Mouse (Mus musculus) forebrain, embryonic 11.5 days (tissue): ENCODE data around the gene Hnrnpul2. TPM values are rescaled to one million over a fixed set of nuclear protein-coding genes. Genes with fewer than 3 reads are reported as not detected.
"Not testable (repeated sequence)": the region's sequence is repeated elsewhere in the genome, so short reads cannot be mapped to it uniquely, and the experiment has no call there.

Source experiments
- ATAC-seq: fragments of 200-750 bp; cut with Nextera tagmentation; replicated peaks from 2 replicates; pipeline ENCODE4 v1.8.0; 2017; ENCODE audit warnings: moderate TSS enrichment; ENCODE audit not compliant: low FRiP score
- DNase-seq: peaks from one replicate; pipeline ENCODE4 v3.0.0-alpha.2; 2017; ENCODE audit warnings: low spot score
- H3K27ac ChIP-seq: fragments of 300-500 bp; sonication (generic); 2 replicates; pipeline ENCODE4 v1.5.1; 2014; ENCODE audit warnings: low read depth, low read length
- H3K27me3 ChIP-seq: fragments of 300-500 bp; sonication (generic); 2 replicates; pipeline ENCODE4 v1.6.1; 2014; ENCODE audit warnings: mild to moderate bottlenecking, low read length, mixed read lengths; ENCODE audit not compliant: control insufficient read depth, insufficient read depth
- H3K36me3 ChIP-seq: fragments of 300-500 bp; sonication (generic); 2 replicates; pipeline ENCODE4 v1.6.1; 2014; ENCODE audit warnings: mild to moderate bottlenecking, low read length, moderate library complexity, mixed read lengths; ENCODE audit not compliant: control insufficient read depth, insufficient read depth
- H3K4me1 ChIP-seq: fragments of 300-500 bp; sonication (generic); replicated peaks from 2 replicates; pipeline ENCODE4 v1.6.1; 2014; ENCODE audit warnings: low read length, mixed read lengths; ENCODE audit not compliant: control insufficient read depth, insufficient read depth
- H3K4me2 ChIP-seq: fragments of 300-500 bp; sonication (generic); 2 replicates; pipeline ENCODE4 v1.6.1; 2014; ENCODE audit warnings: low read depth, mild to moderate bottlenecking, low read length, moderate library complexity, mixed read lengths; ENCODE audit not compliant: severe bottlenecking
- H3K4me3 ChIP-seq: fragments of 300-500 bp; sonication (generic); 2 replicates; pipeline ENCODE4 v1.5.1; 2014; ENCODE audit warnings: low read depth, low read length
- H3K9ac ChIP-seq: fragments of 300-500 bp; sonication (generic); 2 replicates; pipeline ENCODE4 v1.6.1; 2014; ENCODE audit warnings: low read length
- H3K9me3 ChIP-seq: fragments of 300-500 bp; sonication (generic); 2 replicates; pipeline ENCODE4 v1.6.1; 2016; ENCODE audit warnings: low read length, mixed read lengths; ENCODE audit not compliant: control insufficient read depth
- WGBS: fragments of 180-500 bp; shearing (Covaris S2); extraction: QIAGEN DNeasy Blood & Tissue Kit; methylation state at CpG from one replicate; pipeline ENCODE4 v1.1.7; 2014; 5-methylcytosine and 5-hydroxymethylcytosine counted together
- polyA plus RNA-seq: library from polyadenylated mRNA; unstranded; fragments of >200 nt; fragmentation: Nextera tagmentation; extraction: Ambion mirVana; gene quantifications from 2 replicates; pipeline ENCODE4 v1.2.1, GENCODE M21; 2014

The Hnrnpul2 gene
- polyA plus RNA-seq, 1 experiment from 2014 or later, result 7.8 TPM

DNA sequence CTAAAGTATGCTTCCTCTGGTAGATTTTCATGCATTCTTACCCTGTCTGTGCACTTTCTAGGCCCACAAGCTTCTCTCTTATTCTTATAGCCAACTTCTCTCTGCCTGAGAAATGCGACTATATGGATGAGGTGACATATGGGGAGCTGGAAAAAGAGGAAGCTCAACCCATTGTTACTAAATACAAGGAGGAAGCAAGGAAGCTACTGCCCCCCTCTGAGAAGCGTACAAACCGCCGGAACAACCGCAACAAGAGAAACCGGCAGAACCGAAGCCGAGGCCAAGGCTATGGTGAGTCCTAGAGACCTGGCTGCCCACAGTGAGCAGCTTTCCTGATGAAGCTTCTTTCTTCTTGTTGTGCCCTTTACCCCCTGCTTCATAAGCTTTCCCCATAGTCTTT lies 9.8 kb downstream of the Hnrnpul2 start, which contains the start of gene AC129217.1:
TSS of gene AC129217.1 (plus strand) at position 114 of the 400 bp plus-strand sequence.
- Histone ChIP-seq H3K4me3 (no peak within 1 kb of the TSS), H3K36me3 (peaks cover 58% of the 10 kb centered on the region), H3K9me3 (no peaks in the 10 kb centered on the region), H3K9ac (no peak within 1 kb of the TSS), H3K4me2 (no peak within 1 kb of the TSS), H3K27me3 (no peaks in the 10 kb centered on the region), H3K27ac (no peak within 1 kb of the TSS), H3K4me1 (no peaks in the 10 kb centered on the region)
- ATAC-seq (no peak), DNase-seq (no peak)
- 94% methylated on average over 8 of the region's 8 CpGs for WGBS

DNA sequence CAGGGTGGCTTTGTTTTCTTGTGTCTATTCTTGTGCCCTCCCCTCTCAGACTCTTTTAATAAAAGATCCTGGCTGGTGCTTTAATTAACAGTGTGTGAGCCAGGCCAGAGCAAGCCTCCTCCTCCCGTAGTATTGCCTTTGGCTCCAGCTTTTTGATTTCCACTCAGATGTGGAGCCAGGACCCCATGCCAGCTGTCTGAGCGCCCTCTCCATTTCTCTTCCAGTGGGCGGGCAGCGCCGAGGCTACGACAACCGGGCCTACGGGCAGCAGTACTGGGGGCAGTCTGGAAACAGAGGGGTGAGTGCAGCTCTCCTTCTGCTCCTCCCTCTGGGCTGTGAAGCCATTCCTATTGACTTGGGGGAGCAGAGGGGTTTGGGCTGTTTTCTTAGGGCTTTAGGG lies 10.9 kb downstream of the Hnrnpul2 start:
- no peaks in the 10 kb centered on the region for H3K4me1 ChIP-seq
- no peak overlapping the region for H3K4me3 ChIP-seq
- peaks cover 51% of the 10 kb centered on the region for H3K36me3 ChIP-seq
- no peak for ATAC-seq
- no peak overlapping the region for H3K4me2 ChIP-seq
- DNase-seq, result no peak
- 94% methylated on average over 8 of the region's 8 CpGs for WGBS
- H3K27ac ChIP-seq, result no peak overlapping the region
- H3K27me3 ChIP-seq, result no peaks in the 10 kb centered on the region
- H3K9ac ChIP-seq, result no peak overlapping the region
- H3K9me3 ChIP-seq, result no peaks in the 10 kb centered on the region

DNA sequence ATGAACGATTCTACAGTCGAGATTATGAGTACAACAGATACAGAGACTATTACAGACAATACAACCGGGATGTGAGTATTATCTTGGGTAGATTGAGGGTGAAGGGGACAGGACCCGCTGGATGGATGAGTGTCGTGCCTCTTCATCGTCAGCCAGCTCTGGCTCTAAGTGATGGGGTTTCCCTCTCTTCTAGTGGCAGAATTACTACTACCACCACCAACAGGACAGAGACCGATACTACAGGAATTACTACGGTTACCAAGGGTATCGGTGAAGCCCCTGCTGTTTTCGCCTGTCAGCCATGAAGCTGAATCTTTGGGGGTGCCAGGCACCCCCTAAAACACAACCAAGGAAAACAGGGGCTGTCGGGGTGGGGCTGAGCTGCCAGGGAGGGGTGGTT lies 11.5 kb downstream of the Hnrnpul2 start:
- DNase-seq, result no peak
- WGBS, result 85% methylated on average over 11 of the region's 11 CpGs

DNA sequence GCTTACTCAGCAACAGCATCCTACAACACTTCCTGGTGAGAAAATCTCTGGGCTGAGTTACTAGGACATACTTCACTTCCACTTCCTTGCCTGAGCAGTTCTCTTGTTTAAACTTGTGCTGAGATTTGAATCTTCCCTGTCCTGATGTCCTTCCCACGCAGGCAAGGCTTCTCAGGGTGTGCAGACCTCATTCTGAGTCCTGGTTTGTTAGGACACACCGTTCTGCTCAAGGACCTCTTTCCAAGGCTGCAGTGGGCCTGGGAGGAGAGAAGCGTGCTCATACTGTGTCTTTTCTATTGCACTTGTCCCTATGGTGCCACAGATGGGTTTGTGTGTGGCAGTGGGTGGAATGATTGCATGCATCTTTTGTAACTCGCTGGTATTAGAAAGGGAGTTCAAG lies 13.2 kb downstream of the Hnrnpul2 start:
- Histone ChIP-seq H3K9ac (no peak overlapping the region), H3K4me1 (no peaks in the 10 kb centered on the region), H3K36me3 (peaks cover 34% of the 10 kb centered on the region), H3K27me3 (no peaks in the 10 kb centered on the region), H3K9me3 (no peaks in the 10 kb centered on the region), H3K27ac (no peak overlapping the region), H3K4me3 (no peak overlapping the region), H3K4me2 (no peak overlapping the region)
- DNase-seq (no peak), ATAC-seq (no peak)
- 94% methylated on average over 4 of the region's 4 CpGs for WGBS

More for the DNA sequence above, 11.5 kb downstream of the Hnrnpul2 start:
- Histone ChIP-seq H3K27me3 (no peaks in the 10 kb centered on the region), H3K9me3 (no peaks in the 10 kb centered on the region), H3K4me3 (no peak overlapping the region), H3K4me2 (no peak overlapping the region), H3K27ac (no peak overlapping the region), H3K4me1 (no peaks in the 10 kb centered on the region), H3K9ac (no peak overlapping the region), H3K36me3 (peaks cover 48% of the 10 kb centered on the region)
- no peak for ATAC-seq

DNA sequence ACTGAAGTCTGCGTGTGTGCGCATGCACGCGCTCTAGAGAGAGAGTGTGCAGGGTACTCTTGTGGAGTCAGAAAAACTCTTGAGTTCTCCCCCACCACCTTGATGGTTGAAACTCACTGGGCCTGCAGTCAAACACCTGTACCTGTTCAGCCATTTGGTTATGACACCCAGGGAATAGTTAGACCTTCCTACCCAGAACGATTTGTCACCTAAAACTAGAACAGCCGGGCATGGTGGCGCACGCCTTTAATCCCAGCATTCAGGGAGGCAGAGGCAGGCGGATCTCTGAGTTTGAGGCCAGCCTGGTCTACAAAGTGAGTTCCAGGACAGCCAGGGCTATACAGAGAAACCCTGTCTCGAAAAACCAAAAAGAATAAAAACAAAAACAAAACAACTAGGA lies 16.5 kb downstream of the Hnrnpul2 start:
- H3K4me2 ChIP-seq, ATAC-seq, H3K27me3 ChIP-seq, H3K9me3 ChIP-seq, H3K27ac ChIP-seq, H3K9ac ChIP-seq, DNase-seq, H3K4me3 ChIP-seq: not testable (repeated sequence)
- Histone ChIP-seq H3K4me1 (peaks cover 16% of the 10 kb centered on the region), H3K36me3 (peaks cover 21% of the 10 kb centered on the region)
- 95% methylated on average over 10 of the region's 10 CpGs for WGBS

DNA sequence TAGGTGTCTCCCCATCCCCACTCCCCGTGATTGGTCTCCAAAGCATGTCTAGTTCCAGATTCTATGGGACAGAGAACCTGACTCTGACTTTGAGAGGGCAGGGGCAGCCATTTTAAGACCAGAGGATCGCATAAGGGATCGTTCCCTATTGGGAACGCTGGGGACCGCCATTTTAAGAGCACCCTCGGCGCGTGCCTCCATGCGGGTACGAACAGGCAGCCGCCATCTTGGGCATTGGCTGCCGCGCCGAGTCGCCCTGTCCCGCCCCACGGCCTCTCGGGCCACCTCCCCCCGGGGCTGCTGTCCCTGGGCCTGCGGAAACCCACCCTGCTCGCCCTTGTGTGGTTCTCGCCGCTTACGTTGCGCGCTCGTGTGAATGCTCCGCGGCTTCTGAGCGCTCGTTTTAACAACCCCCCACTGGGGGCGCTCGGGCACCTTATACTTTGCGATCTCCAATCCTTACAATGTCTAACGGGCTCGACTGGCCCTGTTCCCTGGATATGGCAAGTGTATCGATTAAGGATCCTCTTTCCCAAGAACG lies 17.5 kb downstream of the Hnrnpul2 start, which contains the start of gene Bscl2:
TSS of gene Bscl2 (plus strand) at position 217 of the 541 bp plus-strand sequence.
- H3K4me3 ChIP-seq, result peak within 1 kb of the TSS; percentile 47
- 1% methylated on average over 38 of the region's 38 CpGs for WGBS
- H3K9ac ChIP-seq, result peak within 1 kb of the TSS; percentile 87
- H3K4me2 ChIP-seq, result peak within 1 kb of the TSS; percentile 91
- peaks cover 14% of the 10 kb centered on the region for H3K36me3 ChIP-seq
- ATAC-seq, result peak; percentile 85
- DNase-seq, result peak; percentile 91
- H3K27ac ChIP-seq, result peak within 1 kb of the TSS; percentile 95
- no peaks in the 10 kb centered on the region for H3K9me3 ChIP-seq
- H3K27me3 ChIP-seq, result no peaks in the 10 kb centered on the region
- H3K4me1 ChIP-seq, result peaks cover 16% of the 10 kb centered on the region

DNA sequence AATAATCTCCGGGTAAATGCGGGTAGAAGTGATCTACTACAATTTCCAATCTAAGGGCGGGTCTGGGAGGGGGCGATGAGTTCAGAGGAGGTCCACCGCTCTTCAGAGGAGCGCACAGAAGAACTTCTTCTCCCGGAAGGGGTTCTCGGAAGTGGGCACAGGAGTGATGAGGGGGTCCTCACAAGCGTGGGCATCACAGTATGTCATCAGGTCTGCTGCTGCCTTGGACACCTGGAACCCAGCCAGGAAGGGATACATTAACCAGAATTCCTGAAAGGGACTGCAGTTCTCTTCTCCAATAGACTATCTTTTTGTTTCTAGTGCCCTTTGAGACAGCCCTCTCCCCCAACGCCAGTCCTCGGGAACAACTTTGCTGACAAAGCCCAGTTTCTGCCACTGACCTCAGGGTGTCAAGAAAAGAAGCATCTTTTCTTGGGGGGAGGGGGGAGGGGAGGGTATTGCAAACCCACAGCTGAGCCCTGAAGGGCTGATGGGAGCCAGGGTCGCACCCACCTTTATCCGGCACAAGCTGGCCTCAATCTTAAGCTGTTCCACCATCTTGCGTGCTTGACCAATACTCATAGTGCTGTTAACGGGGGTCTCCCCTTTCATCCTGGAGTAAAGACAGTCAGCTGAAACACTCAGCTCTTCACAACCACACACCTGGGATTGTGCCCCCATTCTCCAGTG lies 18.4 kb downstream of the Hnrnpul2 start:
- Histone ChIP-seq H3K9me3 (no peaks in the 10 kb centered on the region), H3K4me1 (peaks cover 16% of the 10 kb centered on the region), H3K4me3 (peak overlapping the region; percentile 47), H3K27ac (peak overlapping the region; percentile 95), H3K9ac (peak overlapping the region; percentile 87), H3K27me3 (no peaks in the 10 kb centered on the region), H3K36me3 (peaks cover 8% of the 10 kb centered on the region), H3K4me2 (peak overlapping the region; percentile 91)
- peak; percentile 12; the same call in 1 of the 2 replicates for ATAC-seq
- no peak for DNase-seq
- WGBS, result 22% methylated on average over 15 of the region's 15 CpGs

DNA sequence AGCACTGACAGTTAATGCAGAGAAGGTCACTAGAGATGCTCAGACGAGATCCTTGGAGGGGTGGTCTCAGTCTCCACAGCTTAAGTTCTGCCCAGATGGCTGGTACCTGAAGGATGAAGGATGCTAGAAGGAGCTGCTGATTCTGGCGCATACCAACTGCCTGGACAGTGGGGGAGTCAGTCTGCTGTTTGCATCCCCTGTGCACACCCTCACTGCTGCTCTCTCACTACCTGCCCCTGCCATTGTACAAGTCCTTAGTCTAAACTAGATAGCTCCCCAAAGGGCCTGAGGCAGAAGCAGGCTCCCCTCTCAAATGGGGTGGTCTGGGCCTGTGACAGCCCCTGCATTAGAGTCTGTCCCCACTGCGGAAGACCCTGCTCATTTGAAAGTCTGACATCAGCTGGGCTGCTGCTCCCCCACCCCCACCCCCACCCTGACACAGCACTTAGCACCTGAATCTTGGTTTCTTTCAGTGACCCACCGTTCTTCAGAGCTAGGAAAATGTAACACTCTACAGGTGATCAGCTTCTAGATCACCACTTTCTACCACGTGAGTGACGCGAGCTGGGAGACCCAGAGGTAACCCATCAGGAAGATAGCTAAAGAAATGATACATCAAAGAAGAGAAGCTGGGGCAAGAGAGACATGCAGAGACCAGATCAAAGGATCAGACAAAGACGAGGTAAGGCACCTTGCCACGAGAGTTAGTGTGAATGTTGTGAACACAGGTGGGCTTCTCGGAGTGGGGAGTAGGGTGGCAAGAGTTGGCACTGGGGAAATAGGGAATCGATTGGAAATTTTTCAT lies 19.5 kb downstream of the Hnrnpul2 start, which contains the start of gene Gng3:
TSS of gene Gng3 (minus strand) at position 92 of the 805 bp plus-strand sequence.
- no peaks in the 10 kb centered on the region for H3K27me3 ChIP-seq
- peaks cover 3% of the 10 kb centered on the region; the same call in 1 of the 2 replicates for H3K36me3 ChIP-seq
- H3K27ac ChIP-seq, result peak within 1 kb of the TSS; percentile 95
- WGBS, result 39% methylated on average over 11 of the region's 11 CpGs
- H3K4me3 ChIP-seq, result peak within 1 kb of the TSS; percentile 47
- ATAC-seq (peak; percentile 79), DNase-seq (peak; percentile 81)
- H3K9me3 ChIP-seq, result no peaks in the 10 kb centered on the region
- H3K4me2 ChIP-seq, result peak within 1 kb of the TSS; percentile 91
- H3K9ac ChIP-seq, result peak within 1 kb of the TSS; percentile 87
- peaks cover 16% of the 10 kb centered on the region for H3K4me1 ChIP-seq
